Mouse (Mus musculus): ENCODE measurements around the gene Cntnap2. TPM values are rescaled to one million over a fixed set of nuclear protein-coding genes. Genes with fewer than 3 reads are reported as not detected.
"Not testable (repeated sequence)": the region's sequence is repeated elsewhere in the genome, so short reads cannot be mapped to it uniquely, and the experiment has no call there.

Gene Cntnap2
- total and polyA plus RNA-seq, 2 experiments from 2014 or later: 0.04 to 1.4 TPM

- H3K9me3 ChIP-seq (replicated peaks; ENCODE audit: control insufficient read depth, low read length): no peaks in the 10 kb centered on the region
- no peaks in the 10 kb centered on the region for H3K27me3 ChIP-seq (ENCODE audit: control insufficient read depth, insufficient read depth, low read length)
- 50% methylated on average over 2 of the region's 2 CpGs for WGBS
- no peak overlapping the region for H3K27ac ChIP-seq (ENCODE audit: low read depth)
- TF ChIP-seq CTCF (IDR thresholded peaks at IDR 0.05; ENCODE audit: low read depth): no peak
- TF ChIP-seq EP300 (IDR thresholded peaks at IDR 0.05; ENCODE audit: low read depth): no peak
- no peak overlapping the region for H3K9ac ChIP-seq (replicated peaks; ENCODE audit: low read depth, low read length)
- H3K4me3 ChIP-seq (ENCODE audit: low read depth, low read length): no peak overlapping the region
- ATAC-seq (ENCODE audit: insufficient read depth, low read depth) (no peak), DNase-seq (ENCODE audit: low spot score) (no peak)
- H3K36me3 ChIP-seq (replicated peaks; ENCODE audit: control insufficient read depth, insufficient read depth, low read length): no peaks in the 10 kb centered on the region
- no peak overlapping the region for H3K4me2 ChIP-seq (ENCODE audit: low read depth, low read length)
- no peaks in the 10 kb centered on the region for H3K4me1 ChIP-seq (ENCODE audit: control insufficient read depth, insufficient read depth)
Measured at GRCm38 (mm10) chr6:47275065-47275464, 2215.9 kb downstream of the Cntnap2 start.

DNA sequence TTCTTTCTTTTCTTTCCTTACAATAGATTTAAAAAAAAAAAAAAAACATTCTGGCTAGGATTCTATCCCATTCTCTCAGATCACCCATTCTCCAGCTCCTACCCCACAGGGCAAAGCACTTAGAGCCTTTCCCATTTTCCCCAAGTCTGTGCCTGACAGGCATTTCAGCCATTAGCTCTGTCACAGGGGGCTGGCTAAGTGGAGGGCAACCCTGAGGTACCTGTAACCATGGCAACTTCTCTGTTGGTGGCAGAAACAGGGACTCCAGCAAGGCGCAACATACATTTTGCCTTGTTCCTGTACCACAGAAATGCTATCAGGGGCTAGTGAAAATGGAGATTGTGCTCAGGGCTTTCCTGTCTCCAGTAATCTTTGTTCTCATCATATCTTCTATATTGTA is 2220.0 kb downstream of the Cntnap2 start:
- no peaks in the 10 kb centered on the region for H3K9me3 ChIP-seq (replicated peaks; ENCODE audit: control insufficient read depth, low read length)
- H3K9ac ChIP-seq (replicated peaks; ENCODE audit: low read depth, low read length): no peak overlapping the region
- no peak overlapping the region for H3K4me2 ChIP-seq (ENCODE audit: low read depth, low read length)
- H3K4me1 ChIP-seq (ENCODE audit: control insufficient read depth, insufficient read depth): no peaks in the 10 kb centered on the region; the same call in 1 of the 2 replicates
- no peaks in the 10 kb centered on the region for H3K27me3 ChIP-seq (ENCODE audit: control insufficient read depth, insufficient read depth, low read length)
- TF ChIP-seq EP300 (IDR thresholded peaks at IDR 0.05; ENCODE audit: low read depth): no peak
- no peak for TF ChIP-seq CTCF (IDR thresholded peaks at IDR 0.05; ENCODE audit: low read depth)
- no peak overlapping the region for H3K27ac ChIP-seq (ENCODE audit: low read depth)
- 57% methylated on average over 1 of the region's 1 CpGs for WGBS
- ATAC-seq (ENCODE audit: insufficient read depth, low read depth) (no peak), DNase-seq (ENCODE audit: low spot score) (no peak)
- no peaks in the 10 kb centered on the region for H3K36me3 ChIP-seq (replicated peaks; ENCODE audit: control insufficient read depth, insufficient read depth, low read length)
- H3K4me3 ChIP-seq (ENCODE audit: low read depth, low read length): no peak overlapping the region

GRCm38 (mm10) chr6:47281584-47281983 is 2222.4 kb downstream of the Cntnap2 start:
- Histone ChIP-seq H3K27ac (ENCODE audit: low read depth) (no peak overlapping the region), H3K9ac (replicated peaks; ENCODE audit: low read depth, low read length) (no peak overlapping the region), H3K4me3 (ENCODE audit: low read depth, low read length) (no peak overlapping the region), H3K4me2 (ENCODE audit: low read depth, low read length) (no peak overlapping the region), H3K36me3 (replicated peaks; ENCODE audit: control insufficient read depth, insufficient read depth, low read length) (no peaks in the 10 kb centered on the region), H3K4me1 (ENCODE audit: control insufficient read depth, insufficient read depth) (no peaks in the 10 kb centered on the region; the same call in 1 of the 2 replicates), H3K9me3 (replicated peaks; ENCODE audit: control insufficient read depth, low read length) (no peaks in the 10 kb centered on the region), H3K27me3 (ENCODE audit: control insufficient read depth, insufficient read depth, low read length) (no peaks in the 10 kb centered on the region)
- TF ChIP-seq CTCF (IDR thresholded peaks at IDR 0.05; ENCODE audit: low read depth) (no peak), EP300 (IDR thresholded peaks at IDR 0.05; ENCODE audit: low read depth) (no peak)
- ATAC-seq (ENCODE audit: insufficient read depth, low read depth) (no peak), DNase-seq (ENCODE audit: low spot score) (no peak)

DNA sequence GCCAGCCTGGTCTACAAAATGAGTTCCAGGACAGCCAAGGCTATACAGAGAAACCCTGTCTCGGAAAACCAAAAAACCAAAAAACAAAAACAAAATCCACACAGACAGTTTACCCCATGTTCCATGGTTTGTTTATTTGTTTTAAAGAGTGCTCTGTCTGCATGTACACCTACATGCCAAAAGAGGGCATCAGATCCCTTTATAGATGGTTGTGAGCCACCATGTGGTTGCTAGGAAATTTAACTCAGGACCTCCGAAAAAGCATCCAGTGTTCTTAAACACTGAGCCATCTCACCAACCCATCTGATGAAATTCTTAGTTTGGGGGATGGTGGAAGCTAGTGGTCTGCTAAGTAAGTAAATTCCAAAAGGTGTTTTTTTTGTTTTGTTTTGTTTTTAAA is 2225.6 kb downstream of the Cntnap2 start:
- Histone ChIP-seq H3K9ac (replicated peaks; ENCODE audit: low read depth, low read length) (no peak overlapping the region), H3K4me3 (ENCODE audit: low read depth, low read length) (no peak overlapping the region), H3K4me1 (ENCODE audit: control insufficient read depth, insufficient read depth) (no peaks in the 10 kb centered on the region; the same call in 1 of the 2 replicates), H3K9me3 (replicated peaks; ENCODE audit: control insufficient read depth, low read length) (no peaks in the 10 kb centered on the region), H3K36me3 (replicated peaks; ENCODE audit: control insufficient read depth, insufficient read depth, low read length) (no peaks in the 10 kb centered on the region), H3K27me3 (ENCODE audit: control insufficient read depth, insufficient read depth, low read length) (no peaks in the 10 kb centered on the region), H3K4me2 (ENCODE audit: low read depth, low read length) (no peak overlapping the region), H3K27ac (ENCODE audit: low read depth) (no peak overlapping the region)
- WGBS: 69% methylated on average over 2 of the region's 2 CpGs
- TF ChIP-seq EP300 (IDR thresholded peaks at IDR 0.05; ENCODE audit: low read depth): no peak
- 0 out of 2 replicates have a peak, but pooled peaks have one; percentile 6 for TF ChIP-seq CTCF (IDR thresholded peaks at IDR 0.05; ENCODE audit: low read depth)
- ATAC-seq (ENCODE audit: insufficient read depth, low read depth): no peak
- no peak for DNase-seq (ENCODE audit: low spot score)

- no peak overlapping the region for H3K4me3 ChIP-seq (ENCODE audit: low read depth, low read length)
- H3K4me2 ChIP-seq (ENCODE audit: low read depth, low read length): no peak overlapping the region
- ATAC-seq (ENCODE audit: insufficient read depth, low read depth) (no peak), DNase-seq (ENCODE audit: low spot score) (no peak)
- no peak overlapping the region for H3K27ac ChIP-seq (ENCODE audit: low read depth)
- no peaks in the 10 kb centered on the region; the same call in 1 of the 2 replicates for H3K4me1 ChIP-seq (ENCODE audit: control insufficient read depth, insufficient read depth)
- TF ChIP-seq CTCF (IDR thresholded peaks at IDR 0.05; ENCODE audit: low read depth) (no peak), EP300 (IDR thresholded peaks at IDR 0.05; ENCODE audit: low read depth) (no peak)
- WGBS: 60% methylated on average over 1 of the region's 1 CpGs
- H3K9ac ChIP-seq (replicated peaks; ENCODE audit: low read depth, low read length): no peak overlapping the region
- no peaks in the 10 kb centered on the region for H3K36me3 ChIP-seq (replicated peaks; ENCODE audit: control insufficient read depth, insufficient read depth, low read length)
- no peaks in the 10 kb centered on the region for H3K27me3 ChIP-seq (ENCODE audit: control insufficient read depth, insufficient read depth, low read length)
- H3K9me3 ChIP-seq (replicated peaks; ENCODE audit: control insufficient read depth, low read length): no peaks in the 10 kb centered on the region
Measured at GRCm38 (mm10) chr6:47285742-47286141, 2226.6 kb downstream of the Cntnap2 start.

GRCm38 (mm10) chr6:47286247-47286967 is 2227.2 kb downstream of the Cntnap2 start:
- 65% methylated on average over 12 of the region's 12 CpGs for WGBS
- not testable (repeated sequence) for H3K9ac ChIP-seq (replicated peaks; ENCODE audit: low read depth, low read length); H3K4me1 ChIP-seq (ENCODE audit: control insufficient read depth, insufficient read depth); ATAC-seq (ENCODE audit: insufficient read depth, low read depth); DNase-seq (ENCODE audit: low spot score); H3K4me2 ChIP-seq (ENCODE audit: low read depth, low read length); H3K36me3 ChIP-seq (replicated peaks; ENCODE audit: control insufficient read depth, insufficient read depth, low read length); H3K27ac ChIP-seq (ENCODE audit: low read depth); H3K9me3 ChIP-seq (replicated peaks; ENCODE audit: control insufficient read depth, low read length); H3K4me3 ChIP-seq (ENCODE audit: low read depth, low read length); H3K27me3 ChIP-seq (ENCODE audit: control insufficient read depth, insufficient read depth, low read length)
